In genomic region chr15:27662699-27663098, GRCm38 (mm10) we compare ENCODE assay signal across 16 mouse cellular contexts.
"Had no signal": no experiment of that assay in that cellular context is flagged by ENCODE, and none has a peak within 500 bp of the region (broad histone marks: within the 10 kb centered on the region; RNA-seq: fewer than 3 reads in every experiment).

No protein-coding gene starts in this region.

- ATAC-seq: midbrain, embryonic 15.5 days had no signal

- H3K4me1 ChIP-seq: midbrain, embryonic 15.5 days; neural tube, embryonic 12.5 days had no signal

- H3K4me3 ChIP-seq: megakaryocyte, embryonic 14.5 days; midbrain, embryonic 12.5 days; midbrain, embryonic 15.5 days; neural tube, embryonic 12.5 days had no signal

- H3K9me3 ChIP-seq: midbrain, embryonic 12.5 days; midbrain, embryonic 15.5 days; neural tube, embryonic 12.5 days had no signal

- H3K9ac ChIP-seq: lung, embryonic 14.5 days; midbrain, embryonic 12.5 days; midbrain, embryonic 15.5 days; neural tube, embryonic 12.5 days had no signal

- H3K36me3 ChIP-seq: midbrain, embryonic 12.5 days; midbrain, embryonic 15.5 days; neural tube, embryonic 12.5 days had no signal

- H3K27ac ChIP-seq: midbrain, embryonic 12.5 days; midbrain, embryonic 15.5 days; neural tube, embryonic 12.5 days had no signal

- H3K27me3 ChIP-seq: megakaryocyte, embryonic 14.5 days; midbrain, embryonic 12.5 days; midbrain, embryonic 15.5 days; neural tube, embryonic 12.5 days had no signal

- H3K4me2 ChIP-seq: lung, embryonic 14.5 days; midbrain, embryonic 12.5 days; midbrain, embryonic 15.5 days; neural tube, embryonic 12.5 days had no signal

- DNase-seq: lung, adult 18-20 months; lung, embryonic 14.5 days; lung, postnatal 10 days; lung, postnatal 4 days; retina, postnatal 1 day; right cerebral cortex, adult 18-20 months; right cerebral cortex, postnatal 25 days; right cerebral cortex, postnatal 4 days; spleen, adult 18-20 months; thymus, adult 18-20 months; thymus, postnatal 14 days; thymus, postnatal 36 days had no signal
